Mouse (Mus musculus): ENCODE results near the gene Macrod2.

Macrod2 gene

GRCm38 (mm10) chr2:141292847-141293246 is 897.7 kb downstream of the Macrod2 start:
- no peak for DNase-seq (ENCODE audit: low read depth, low spot score)

GRCm38 (mm10) chr2:141299168-141299567 is 904.1 kb downstream of the Macrod2 start:
- DNase-seq (ENCODE audit: low read depth, low spot score), result no peak

GRCm38 (mm10) chr2:141301030-141301429 is 905.9 kb downstream of the Macrod2 start:
- DNase-seq (ENCODE audit: low read depth, low spot score), result no peak

- DNase-seq (ENCODE audit: low read depth, low spot score), result no peak
These were observed 913.3 kb downstream of the Macrod2 start for GRCm38 (mm10) chr2:141308406-141308805.

- DNase-seq (ENCODE audit: low read depth, low spot score), result no peak
These were observed 917.2 kb downstream of the Macrod2 start for GRCm38 (mm10) chr2:141312136-141312948.

GRCm38 (mm10) chr2:141315349-141315748 is 920.2 kb downstream of the Macrod2 start:
- DNase-seq (ENCODE audit: low read depth, low spot score), result no peak

GRCm38 (mm10) chr2:141323956-141324460 is 928.9 kb downstream of the Macrod2 start:
- DNase-seq (ENCODE audit: low read depth, low spot score), result no peak

GRCm38 (mm10) chr2:141327296-141327695 is 932.2 kb downstream of the Macrod2 start:
- DNase-seq (ENCODE audit: low read depth, low spot score), result no peak

- DNase-seq (ENCODE audit: low read depth, low spot score), result no peak
These were observed 942.6 kb downstream of the Macrod2 start for GRCm38 (mm10) chr2:141337708-141338107.

- DNase-seq (ENCODE audit: low read depth, low spot score), result no peak
These were observed 949.0 kb downstream of the Macrod2 start for GRCm38 (mm10) chr2:141343988-141344535.

- DNase-seq (ENCODE audit: low read depth, low spot score), result no peak
These were observed 957.5 kb downstream of the Macrod2 start for GRCm38 (mm10) chr2:141352623-141353022.

- no peak for DNase-seq (ENCODE audit: low read depth, low spot score)
These were observed 993.5 kb downstream of the Macrod2 start for GRCm38 (mm10) chr2:141388632-141389031.

- DNase-seq (ENCODE audit: low read depth, low spot score), result no peak
These were observed 996.1 kb downstream of the Macrod2 start for GRCm38 (mm10) chr2:141391229-141391628.

- no peak for DNase-seq (ENCODE audit: low read depth, low spot score)
These were observed 999.7 kb downstream of the Macrod2 start for GRCm38 (mm10) chr2:141394806-141395205.

- DNase-seq (ENCODE audit: low read depth, low spot score), result peak; percentile 65
These were observed 1013.7 kb downstream of the Macrod2 start for GRCm38 (mm10) chr2:141408766-141409165.

GRCm38 (mm10) chr2:141416436-141416835 is 1021.3 kb downstream of the Macrod2 start:
- no peak for DNase-seq (ENCODE audit: low read depth, low spot score)

- DNase-seq (ENCODE audit: low read depth, low spot score), result peak; percentile 46
These were observed 1021.9 kb downstream of the Macrod2 start for GRCm38 (mm10) chr2:141416855-141417544.

- no peak for DNase-seq (ENCODE audit: low read depth, low spot score)
These were observed 1024.7 kb downstream of the Macrod2 start for GRCm38 (mm10) chr2:141419806-141420205.

- DNase-seq (ENCODE audit: low read depth, low spot score), result no peak
These were observed 1039.0 kb downstream of the Macrod2 start for GRCm38 (mm10) chr2:141434084-141434483.

- DNase-seq (ENCODE audit: low read depth, low spot score), result no peak
These were observed 1039.8 kb downstream of the Macrod2 start for GRCm38 (mm10) chr2:141434731-141435570.

- no peak for DNase-seq (ENCODE audit: low read depth, low spot score)
These were observed 1046.8 kb downstream of the Macrod2 start for GRCm38 (mm10) chr2:141441896-141442295.
